Mouse (Mus musculus) CH12.LX (cell line): ENCODE measurements around the gene Fam178b.

Experiments
- BHLHE40 ChIP-seq: IDR thresholded peaks from 2 replicates; pipeline ENCODE4 v1.6.1; 2011; ENCODE audit warnings: mild to moderate bottlenecking, low read depth, low read length, improper control_type of control experiment
- CTCF ChIP-seq, 2 experiments: IDR thresholded peaks in 1 of 2; conservative IDR thresholded peaks in 1 of 2; 2 replicates each; pipeline ENCODE4 v1.5.1; 2011 to 2012; ENCODE audit warnings: low read depth in 2 of 2, low read length in 2 of 2, improper control_type of control experiment in 1 of 2, inconsistent platforms in 1 of 2, mild to moderate bottlenecking in 1 of 2, moderate library complexity in 1 of 2
- ELF1 ChIP-seq: IDR thresholded peaks from 2 replicates; pipeline ENCODE4 v1.6.1; 2014; ENCODE audit warnings: low read depth, mild to moderate bottlenecking, inconsistent platforms, low read length, improper control_type of control experiment
- MAX ChIP-seq: IDR thresholded peaks from 2 replicates; pipeline ENCODE4 v1.6.1; 2011; ENCODE audit warnings: low read length, improper control_type of control experiment
- MYC ChIP-seq: IDR thresholded peaks from 2 replicates; pipeline ENCODE4 v1.6.1; 2011; ENCODE audit warnings: low read depth, mild to moderate bottlenecking, improper control_type of control experiment, low read length
- NELFE ChIP-seq: IDR thresholded peaks from 2 replicates; pipeline ENCODE4 v1.6.1; 2011; ENCODE audit warnings: low read depth, low read length, improper control_type of control experiment
- POLR2A ChIP-seq: IDR thresholded peaks from 2 replicates; pipeline ENCODE4 v1.6.1; 2011; ENCODE audit warnings: low read depth, mild to moderate bottlenecking, improper control_type of control experiment, low read length
- POLR2AphosphoS2 ChIP-seq: IDR thresholded peaks from 2 replicates; pipeline ENCODE4 v1.6.1; 2011; ENCODE audit warnings: low read depth, low read length, improper control_type of control experiment
- RCOR1 ChIP-seq: conservative IDR thresholded peaks from 2 replicates; pipeline ENCODE4 v1.6.1; 2012; ENCODE audit warnings: low read depth, mild to moderate bottlenecking, inconsistent platforms, low read length, improper control_type of control experiment
- TCF12 ChIP-seq: IDR thresholded peaks from 2 replicates; pipeline ENCODE4 v1.6.1; 2014; ENCODE audit warnings: low read depth, mild to moderate bottlenecking, inconsistent platforms, low read length, improper control_type of control experiment
- ZC3H11A ChIP-seq: IDR thresholded peaks from 2 replicates; pipeline ENCODE4 v1.6.1; 2012; ENCODE audit warnings: low read depth, mild to moderate bottlenecking, inconsistent platforms, low read length, improper control_type of control experiment

DNA sequence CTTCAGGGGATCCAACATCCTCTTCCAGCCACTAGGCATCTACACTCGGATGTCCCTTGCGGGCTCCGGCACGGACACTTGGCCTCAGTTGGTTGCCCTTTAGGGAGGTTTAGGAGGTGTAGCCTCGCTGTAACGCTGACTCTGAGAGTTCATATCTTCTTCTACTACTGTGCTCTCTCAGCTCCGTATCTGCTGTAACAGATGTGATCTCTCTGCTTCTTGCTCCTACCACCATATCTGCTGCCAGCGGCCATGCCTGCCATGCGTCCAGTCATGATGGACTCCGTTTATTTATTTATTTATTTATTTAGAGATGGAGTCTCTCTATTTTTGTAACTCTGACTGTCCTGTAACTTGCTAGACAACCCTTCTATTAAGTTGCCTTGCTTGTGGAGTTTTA lies 11.7 kb downstream of the Fam178b start:
- TF ChIP-seq POLR2A (no peak), BHLHE40 (no peak), TCF12 (no peak), ZC3H11A (no peak), NELFE (no peak), POLR2AphosphoS2 (no peak), ELF1 (no peak), CTCF (conservative IDR thresholded peaks at IDR 0.05 in 1 of 2, IDR thresholded peaks at IDR 0.05 in 1 of 2; ENCODE audit: low read depth in 2 of 2, low read length in 2 of 2) (no peak), RCOR1 (no peak), MAX (no peak), MYC (no peak)
